Mouse (Mus musculus) embryonic facial prominence, embryonic 13.5 days (tissue): ENCODE measurements around the gene Arhgef17. TPM values are rescaled to one million over a fixed set of nuclear protein-coding genes. Genes with fewer than 3 reads are reported as not detected.

Source experiments
- ATAC-seq: fragments of 200-750 bp; cut with Nextera tagmentation; 2 replicates; pipeline ENCODE4 v1.8.0; 2017; ENCODE audit warnings: low read depth; ENCODE audit not compliant: insufficient number of reproducible peaks, insufficient read depth, low FRiP score, low TSS enrichment
- H3K27ac ChIP-seq: fragments of 300-500 bp; sonication (generic); 2 replicates; pipeline ENCODE4 v1.5.1; 2015; ENCODE audit warnings: moderate library complexity, mild to moderate bottlenecking, inconsistent platforms
- H3K27me3 ChIP-seq: fragments of 300-500 bp; sonication (generic); 2 replicates; pipeline ENCODE4 v1.6.1; 2015; ENCODE audit warnings: mild to moderate bottlenecking, inconsistent platforms
- H3K36me3 ChIP-seq: fragments of 300-500 bp; sonication (generic); 2 replicates; pipeline ENCODE4 v1.6.1; 2015; ENCODE audit warnings: mild to moderate bottlenecking, inconsistent platforms
- H3K4me1 ChIP-seq: fragments of 300-500 bp; sonication (generic); 2 replicates; pipeline ENCODE4 v1.6.1; 2015; ENCODE audit warnings: inconsistent platforms
- H3K4me2 ChIP-seq: fragments of 300-500 bp; sonication (generic); 2 replicates; pipeline ENCODE4 v1.6.1; 2015; ENCODE audit warnings: moderate library complexity, mild to moderate bottlenecking, inconsistent platforms
- H3K4me3 ChIP-seq: fragments of 300-500 bp; sonication (generic); 2 replicates; pipeline ENCODE4 v1.5.1; 2015; ENCODE audit warnings: mild to moderate bottlenecking, inconsistent platforms
- H3K9ac ChIP-seq: fragments of 300-500 bp; sonication (generic); 2 replicates; pipeline ENCODE4 v1.6.1; 2015; ENCODE audit warnings: mild to moderate bottlenecking, inconsistent platforms
- H3K9me3 ChIP-seq: fragments of 300-500 bp; sonication (generic); 2 replicates; pipeline ENCODE4 v1.6.1; 2016; ENCODE audit warnings: inconsistent platforms
- WGBS: fragments of 180-500 bp; shearing (Covaris S2); methylation state at CpG from one replicate; pipeline ENCODE4 v1.1.7; 2015; ENCODE audit warnings: mixed read lengths; 5-methylcytosine and 5-hydroxymethylcytosine counted together
- polyA plus RNA-seq: library from polyadenylated mRNA; unstranded; fragments of >200 nt; fragmentation: Nextera tagmentation; extraction: Ambion mirVana; gene quantifications from 2 replicates; pipeline ENCODE4 v1.2.1, GENCODE M21; 2015

Gene Arhgef17
- polyA plus RNA-seq, 1 experiment from 2014 or later = 8.0 TPM

DNA sequence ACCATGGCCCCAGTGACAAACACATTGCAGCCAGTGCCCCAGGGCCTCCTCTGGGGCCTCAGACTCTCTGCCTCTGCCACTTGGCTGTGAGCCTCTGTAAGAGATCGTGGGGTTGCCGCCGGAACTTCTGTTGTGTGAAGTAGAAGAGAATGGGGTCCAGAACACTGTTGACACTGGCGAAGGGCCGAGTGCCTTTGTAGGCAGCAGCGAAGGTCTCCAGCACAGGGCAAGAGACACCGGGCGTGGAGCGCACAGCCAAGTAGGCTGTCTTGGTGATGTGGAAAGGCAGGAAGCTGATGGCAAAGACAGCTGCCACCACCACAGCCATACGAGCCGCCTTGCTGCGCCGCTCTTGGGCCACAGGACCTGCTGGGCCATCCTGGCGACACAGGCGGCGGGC, 6.2 kb upstream of the Arhgef17 start:
- Histone ChIP-seq H3K4me1 (peaks cover 19% of the 10 kb centered on the region), H3K9ac (no peak overlapping the region), H3K9me3 (no peaks in the 10 kb centered on the region), H3K4me3 (no peak overlapping the region), H3K4me2 (no peak overlapping the region), H3K36me3 (no peaks in the 10 kb centered on the region), H3K27me3 (no peaks in the 10 kb centered on the region), H3K27ac (no peak overlapping the region)
- 88% methylated on average over 16 of the region's 16 CpGs for WGBS
- ATAC-seq = no peak

DNA sequence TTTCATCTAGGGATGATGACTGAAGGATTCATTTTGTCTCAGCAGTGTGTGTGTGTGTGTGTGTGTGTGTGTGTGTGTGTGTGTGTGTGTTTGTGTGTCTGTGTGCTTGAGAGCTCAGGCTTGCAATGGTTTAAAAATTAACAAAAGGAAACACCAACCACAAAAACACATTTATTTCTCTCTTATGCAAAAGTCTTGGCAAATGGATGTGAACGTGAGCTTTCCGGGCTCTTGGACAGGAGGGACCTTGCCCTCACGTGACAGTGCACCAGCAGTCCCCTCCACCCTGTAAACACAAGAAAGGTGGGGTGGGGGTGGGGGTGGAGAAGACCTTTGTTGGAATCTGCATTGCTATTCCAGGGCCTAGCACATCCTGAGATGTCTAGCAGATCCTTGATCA, 5.6 kb upstream of the Arhgef17 start:
- H3K4me2 ChIP-seq = no peak overlapping the region
- ATAC-seq = no peak
- WGBS = 79% methylated on average over 3 of the region's 3 CpGs
- no peak overlapping the region for H3K9ac ChIP-seq
- no peaks in the 10 kb centered on the region for H3K9me3 ChIP-seq
- H3K4me3 ChIP-seq = no peak overlapping the region
- H3K27ac ChIP-seq = no peak overlapping the region
- peaks cover 16% of the 10 kb centered on the region for H3K4me1 ChIP-seq
- H3K36me3 ChIP-seq = no peaks in the 10 kb centered on the region
- no peaks in the 10 kb centered on the region for H3K27me3 ChIP-seq

DNA sequence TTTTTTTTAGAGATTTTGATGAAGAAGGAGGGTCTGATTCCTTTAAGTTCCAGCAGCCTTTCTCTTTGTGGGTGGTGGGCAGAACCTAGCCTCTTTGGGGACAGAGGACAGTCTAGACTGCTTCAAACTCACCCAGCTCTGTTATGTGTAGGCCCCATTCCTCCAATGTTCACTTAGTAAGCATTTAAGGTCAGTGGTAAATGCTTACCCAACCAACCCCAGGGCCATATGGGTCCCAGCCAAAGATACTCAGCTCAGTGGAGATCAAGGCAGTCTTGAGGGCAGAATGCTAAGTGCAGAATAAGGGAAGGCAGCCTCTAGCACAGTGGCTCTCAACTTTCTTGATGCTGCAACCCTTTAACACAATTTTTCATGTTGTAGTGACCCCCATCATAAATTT, 1.6 kb upstream of the Arhgef17 start:
- no peaks in the 10 kb centered on the region for H3K9me3 ChIP-seq
- no peak overlapping the region for H3K4me2 ChIP-seq
- peaks cover 12% of the 10 kb centered on the region for H3K36me3 ChIP-seq
- no peak for ATAC-seq
- no peaks in the 10 kb centered on the region for H3K27me3 ChIP-seq
- no peak overlapping the region for H3K4me3 ChIP-seq
- H3K27ac ChIP-seq = no peak overlapping the region
- no peak overlapping the region for H3K9ac ChIP-seq
- peaks cover 30% of the 10 kb centered on the region for H3K4me1 ChIP-seq

DNA sequence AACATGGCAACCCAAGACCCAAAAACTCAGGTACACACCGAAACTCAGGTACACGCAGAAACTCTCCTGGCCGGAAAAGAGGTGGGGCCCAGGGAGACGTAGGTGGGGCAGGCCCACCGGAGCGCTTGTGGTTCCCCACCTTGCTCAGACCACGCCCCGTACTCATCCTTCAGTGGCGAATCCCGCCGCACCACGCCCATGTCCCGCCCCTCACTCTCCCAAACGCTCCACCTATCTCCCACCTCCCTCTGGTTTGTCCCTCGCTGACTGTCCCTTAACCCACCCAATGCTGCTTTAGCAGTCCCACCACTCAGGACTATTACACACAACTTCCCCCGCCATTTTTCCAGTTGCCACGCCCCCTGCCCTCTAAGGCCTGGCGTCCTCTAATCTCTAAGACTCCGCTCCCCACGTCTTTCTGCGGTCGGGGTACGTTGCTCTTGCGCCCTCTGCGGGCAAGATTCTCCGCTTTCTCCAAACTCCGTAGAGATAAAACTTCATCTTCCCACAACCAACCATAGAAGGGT, 637 bp upstream of the Arhgef17 start:
- peak; percentile 89 for ATAC-seq
- Histone ChIP-seq H3K4me1 (peaks cover 40% of the 10 kb centered on the region), H3K9me3 (no peaks in the 10 kb centered on the region), H3K4me3 (peak overlapping the region; percentile 89), H3K27me3 (no peaks in the 10 kb centered on the region), H3K36me3 (peaks cover 14% of the 10 kb centered on the region), H3K4me2 (peak overlapping the region; percentile 99), H3K9ac (peak overlapping the region; percentile 99), H3K27ac (peak overlapping the region; percentile 100)
- WGBS = 0% methylated on average over 27 of the region's 27 CpGs

DNA sequence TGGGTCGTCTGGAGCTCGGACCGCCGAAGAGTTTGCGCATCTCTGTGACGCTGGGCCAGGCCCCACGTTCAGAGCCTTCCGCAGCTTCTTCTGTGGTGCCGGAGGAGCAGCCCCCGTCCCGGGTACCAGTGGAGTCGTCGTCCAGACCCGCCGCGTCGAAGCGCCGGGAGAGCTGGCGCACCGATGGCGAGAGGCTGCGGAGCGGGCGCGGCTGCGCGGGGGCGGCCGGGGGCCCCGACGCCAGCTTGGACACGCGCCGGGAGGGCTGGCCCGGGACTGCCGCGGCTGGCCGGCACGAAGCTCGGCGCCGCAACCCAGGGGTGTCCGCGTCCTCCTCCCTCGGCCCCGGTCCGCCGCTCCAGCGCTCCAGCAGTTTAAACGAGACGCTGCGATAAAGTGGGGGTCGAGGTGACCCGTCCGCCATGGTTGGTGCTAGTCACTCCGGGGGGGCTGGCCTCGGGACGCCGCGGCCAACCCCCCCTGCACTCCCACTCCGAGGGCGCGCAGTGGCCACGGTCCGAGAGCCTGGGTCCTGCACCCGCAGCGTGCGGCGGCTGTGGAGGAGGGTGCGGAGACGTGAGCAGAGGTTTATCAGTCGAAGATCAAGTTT, 486 bp downstream of the Arhgef17 start:
- Histone ChIP-seq H3K36me3 (peaks cover 14% of the 10 kb centered on the region), H3K9ac (peak overlapping the region; percentile 99), H3K9me3 (no peaks in the 10 kb centered on the region), H3K4me1 (peaks cover 51% of the 10 kb centered on the region), H3K27me3 (no peaks in the 10 kb centered on the region), H3K4me3 (peak overlapping the region; percentile 89), H3K4me2 (peak overlapping the region; percentile 99), H3K27ac (peak overlapping the region; percentile 100)
- ATAC-seq = peak; percentile 1; the same call in 1 of the 2 replicates
- WGBS = 1% methylated on average over 72 of the region's 73 CpGs

DNA sequence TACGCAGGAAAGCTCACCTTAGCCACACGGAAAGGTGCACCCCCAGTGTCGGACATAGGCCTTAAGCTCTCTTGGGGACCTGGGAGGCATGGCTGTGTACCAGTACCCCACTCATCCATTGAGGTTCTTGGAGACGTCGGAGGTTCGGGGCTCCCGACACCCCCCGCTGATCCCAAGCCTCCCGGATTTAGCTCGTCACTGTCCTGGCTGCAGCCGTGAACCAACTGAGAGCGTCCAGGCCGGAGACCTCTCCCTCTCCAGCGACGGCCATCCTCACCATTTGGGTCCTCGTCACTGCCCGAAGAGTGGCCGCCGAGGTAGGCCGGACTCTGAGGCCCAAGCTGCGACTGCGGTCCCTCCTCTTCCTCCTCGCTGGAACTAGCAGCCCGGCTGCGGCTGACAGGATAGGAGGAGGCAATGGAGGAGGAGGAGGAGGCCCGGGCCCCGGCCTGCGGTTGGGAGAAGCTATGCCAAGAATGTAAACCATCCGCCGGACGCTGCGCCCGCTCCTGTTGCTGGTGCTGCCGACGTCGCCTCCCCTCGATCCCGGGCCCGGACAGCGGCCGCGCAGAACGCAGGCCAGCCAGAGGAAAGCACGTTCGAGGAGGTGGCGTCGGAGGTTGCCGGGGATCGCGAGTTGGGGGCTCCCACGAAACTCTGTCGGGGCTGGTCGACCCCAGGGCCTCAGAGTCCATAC, 1.1 kb downstream of the Arhgef17 start:
- H3K4me1 ChIP-seq = peaks cover 58% of the 10 kb centered on the region
- H3K9me3 ChIP-seq = no peaks in the 10 kb centered on the region
- H3K4me2 ChIP-seq = peak overlapping the region; percentile 99
- H3K36me3 ChIP-seq = peaks cover 14% of the 10 kb centered on the region
- no peaks in the 10 kb centered on the region for H3K27me3 ChIP-seq
- WGBS = 3% methylated on average over 51 of the region's 53 CpGs
- peak overlapping the region; percentile 89 for H3K4me3 ChIP-seq
- ATAC-seq = no peak
- peak overlapping the region; percentile 100 for H3K27ac ChIP-seq
- H3K9ac ChIP-seq = peak overlapping the region; percentile 99

DNA sequence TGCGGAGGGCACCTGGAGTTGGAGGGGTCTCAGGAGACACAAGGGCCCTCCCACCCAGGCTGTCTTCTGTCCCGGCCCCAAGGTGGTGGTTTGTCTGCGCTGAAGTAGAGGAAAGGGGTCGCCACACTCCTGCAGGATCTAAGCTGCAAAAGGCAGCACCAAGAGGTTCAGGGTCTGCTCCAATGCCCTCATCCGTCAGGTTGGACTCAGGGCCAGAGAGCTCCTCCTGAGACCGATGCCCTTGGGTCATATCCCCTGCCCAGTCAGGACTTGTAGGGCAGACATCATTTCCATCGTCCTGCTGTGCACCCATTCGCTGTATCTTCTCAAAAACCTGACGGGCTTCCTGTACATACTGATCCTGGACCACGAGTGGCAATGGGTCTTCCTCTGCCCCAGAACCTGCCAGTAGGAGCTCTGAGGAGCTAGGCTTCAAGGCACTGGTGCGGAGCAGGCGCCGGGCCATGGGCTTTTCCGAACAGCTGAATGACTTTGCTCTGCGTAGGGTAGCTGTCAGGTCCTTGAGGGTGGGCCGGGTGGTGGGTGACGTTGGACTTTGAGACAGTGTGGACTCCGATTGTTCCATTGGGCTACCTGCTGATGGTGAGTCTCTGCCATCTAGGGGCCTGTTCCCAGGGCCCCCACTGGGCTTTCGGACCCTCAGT, 2.1 kb downstream of the Arhgef17 start:
- no peaks in the 10 kb centered on the region for H3K9me3 ChIP-seq
- no peak overlapping the region; the same call in 1 of the 2 replicates for H3K27ac ChIP-seq
- 64% methylated on average over 19 of the region's 19 CpGs for WGBS
- H3K9ac ChIP-seq = peak overlapping the region; percentile 99
- H3K4me3 ChIP-seq = peak overlapping the region; percentile 89
- peak overlapping the region; percentile 99 for H3K4me2 ChIP-seq
- peaks cover 14% of the 10 kb centered on the region for H3K36me3 ChIP-seq
- H3K27me3 ChIP-seq = no peaks in the 10 kb centered on the region
- no peak for ATAC-seq
- H3K4me1 ChIP-seq = peaks cover 68% of the 10 kb centered on the region

DNA sequence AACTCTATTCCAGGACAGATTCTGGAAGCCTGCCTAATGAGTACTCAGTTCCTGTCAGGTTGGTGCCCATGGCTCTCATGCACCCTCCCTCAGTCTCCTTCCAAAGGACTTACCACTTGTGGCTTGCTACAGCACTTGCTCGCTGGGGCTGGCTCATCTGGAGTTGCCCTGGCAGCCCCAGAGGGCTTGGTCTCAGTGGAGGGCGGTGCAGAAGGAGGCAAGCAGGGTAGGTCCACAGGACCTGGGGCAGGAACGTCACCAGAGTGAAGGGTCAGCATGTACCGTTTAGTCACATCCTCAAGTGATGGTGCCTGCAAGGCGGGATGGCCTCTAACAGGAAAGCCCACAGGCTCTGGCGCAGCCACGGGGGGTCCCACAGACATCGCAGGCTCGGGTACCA, 3.5 kb downstream of the Arhgef17 start:
- Histone ChIP-seq H3K27me3 (no peaks in the 10 kb centered on the region), H3K27ac (no peak overlapping the region; the same call in 1 of the 2 replicates), H3K4me1 (peaks cover 80% of the 10 kb centered on the region), H3K4me2 (peak overlapping the region; percentile 99), H3K4me3 (peak overlapping the region; percentile 89), H3K36me3 (peaks cover 20% of the 10 kb centered on the region), H3K9ac (peak overlapping the region; percentile 99), H3K9me3 (no peaks in the 10 kb centered on the region)
- WGBS = 30% methylated on average over 9 of the region's 9 CpGs
- no peak for ATAC-seq

DNA sequence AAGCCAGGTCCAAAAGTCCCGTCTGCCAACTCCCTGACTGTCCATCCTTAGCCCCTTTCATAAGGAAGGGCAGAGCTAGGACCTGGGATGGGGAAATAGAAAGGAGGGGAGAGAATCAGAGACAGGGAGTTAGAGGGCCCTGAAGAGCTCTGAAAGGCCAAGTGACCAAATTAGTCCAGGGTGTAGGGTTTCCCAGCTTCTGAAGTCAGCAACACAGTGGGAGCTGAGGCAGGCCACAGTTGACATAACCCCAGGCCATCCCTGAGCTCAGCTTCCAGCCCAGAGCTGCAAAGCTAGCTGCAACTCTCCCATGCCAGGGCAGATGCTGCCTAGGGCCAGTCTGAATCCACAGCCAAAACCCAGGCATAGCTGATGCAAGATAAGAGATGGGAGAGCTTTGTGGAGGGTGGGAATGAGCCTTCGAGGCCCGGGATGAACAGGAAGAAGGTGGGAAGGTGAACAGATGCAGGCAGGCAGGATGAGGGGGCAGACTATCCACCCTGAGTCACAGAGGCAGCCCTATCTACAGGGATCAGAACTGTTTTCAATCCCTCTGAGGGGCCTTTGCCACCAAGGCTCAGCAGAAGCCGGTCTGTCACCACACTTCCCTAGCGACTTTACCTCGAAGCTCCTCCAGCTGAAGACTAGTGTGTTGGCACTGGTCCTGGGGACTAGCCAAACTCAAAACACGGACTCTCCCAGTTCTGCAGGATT, 4.5 kb downstream of the Arhgef17 start:
- no peak for ATAC-seq
- Histone ChIP-seq H3K27me3 (no peaks in the 10 kb centered on the region), H3K4me1 (peaks cover 83% of the 10 kb centered on the region), H3K9me3 (no peaks in the 10 kb centered on the region), H3K27ac (0 out of 2 replicates have a peak overlapping the region, but pooled peaks have one; percentile 1), H3K4me2 (peak overlapping the region; percentile 99), H3K36me3 (peaks cover 30% of the 10 kb centered on the region), H3K9ac (peak overlapping the region; percentile 99), H3K4me3 (peak overlapping the region; percentile 89)
- WGBS = 1% methylated on average over 7 of the region's 7 CpGs

DNA sequence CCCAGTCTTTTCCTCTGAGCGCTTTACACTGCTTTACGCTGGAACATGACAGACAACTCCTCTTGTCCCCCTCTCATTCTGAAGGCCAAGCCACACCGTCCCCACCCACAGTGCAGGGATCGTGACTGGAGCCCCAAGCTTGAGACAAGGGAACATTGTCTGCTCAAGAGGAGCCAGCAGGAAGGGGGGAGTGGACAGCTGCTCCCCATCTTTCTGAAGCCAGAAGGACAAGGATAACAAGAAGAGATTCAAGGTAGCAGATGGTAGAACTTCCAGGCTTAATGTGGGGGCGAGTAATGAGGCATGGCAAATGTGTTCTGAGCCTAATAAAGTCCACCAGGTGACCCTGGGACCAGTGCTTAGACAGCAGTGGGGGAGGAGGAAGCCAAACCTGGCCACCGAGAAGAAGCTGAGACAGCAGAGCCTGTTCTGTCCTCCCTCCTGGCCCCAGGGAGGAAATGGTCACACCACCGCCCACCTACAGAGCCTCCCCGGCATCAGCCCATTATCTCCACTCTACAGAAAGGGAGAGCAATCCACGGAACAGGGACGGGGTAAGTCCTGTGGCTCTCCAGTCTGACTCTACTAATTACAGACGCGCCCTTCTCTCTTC, 5.5 kb downstream of the Arhgef17 start:
- Histone ChIP-seq H3K36me3 (peaks cover 41% of the 10 kb centered on the region), H3K4me2 (peak overlapping the region; percentile 99), H3K27me3 (no peaks in the 10 kb centered on the region), H3K27ac (peak overlapping the region; percentile 60), H3K4me1 (peaks cover 89% of the 10 kb centered on the region), H3K9ac (peak overlapping the region; percentile 99), H3K9me3 (no peaks in the 10 kb centered on the region), H3K4me3 (peak overlapping the region; percentile 89)
- no peak for ATAC-seq
- WGBS = 6% methylated on average over 12 of the region's 12 CpGs
